10 mouse cellular contexts compared by ENCODE assay signal in the genomic region with DNA sequence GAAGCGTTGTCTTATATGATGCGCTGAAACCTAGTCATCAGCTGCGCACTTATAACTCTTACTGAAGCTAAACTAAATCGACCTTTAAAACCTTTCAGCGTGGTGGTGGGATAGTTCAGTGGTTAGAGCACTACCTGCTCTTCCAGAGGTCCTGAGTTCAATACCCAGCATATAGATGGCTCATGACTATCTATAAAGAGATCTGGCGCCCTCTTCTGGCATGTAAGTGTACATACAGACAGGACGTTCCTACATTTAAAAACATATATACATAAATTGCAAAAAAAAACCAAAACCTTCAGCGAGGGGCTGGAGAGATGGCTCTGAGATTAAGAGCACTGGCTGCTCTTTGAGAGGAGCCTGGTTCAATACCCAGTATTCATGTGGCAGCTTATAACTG. TPM values are rescaled to one million over a fixed set of nuclear protein-coding genes. Genes with fewer than 3 reads are reported as not detected.
DNase-seq lines count a peak whose midpoint lies in the region; ATAC-seq and TF ChIP-seq lines count a peak whose summit lies in the region.
"Had no signal": no experiment of that assay in that cellular context is flagged by ENCODE, and none has a peak within 500 bp of the region (broad histone marks: within the 10 kb centered on the region; RNA-seq: fewer than 3 reads in every experiment).

No protein-coding gene starts in this region.

- no peaks in the 10 kb centered on the region for H3K9me3 ChIP-seq in forebrain, embryonic 14.5 days (replicated peaks; ENCODE audit: control insufficient read depth, low read length)
- H3K9me3 ChIP-seq in forebrain, embryonic 12.5 days = no peaks in the 10 kb centered on the region
- no peaks in the 10 kb centered on the region for H3K9me3 ChIP-seq in liver, postnatal 0 days (ENCODE audit: low read length)
- H3K9me3 ChIP-seq in liver, embryonic 12.5 days (replicated peaks) = no peaks in the 10 kb centered on the region
- H3K9me3 ChIP-seq: midbrain, embryonic 12.5 days had no signal

- H3K9ac ChIP-seq in forebrain, embryonic 14.5 days (ENCODE audit: low read length) = no peak overlapping the region
- H3K9ac ChIP-seq in forebrain, embryonic 12.5 days = no peak overlapping the region
- no peak overlapping the region for H3K9ac ChIP-seq in liver, postnatal 0 days (replicated peaks)
- H3K9ac ChIP-seq in liver, embryonic 12.5 days = no peak overlapping the region
- H3K9ac ChIP-seq: midbrain, embryonic 12.5 days had no signal

- no peak for ATAC-seq in forebrain, embryonic 14.5 days
- no peak for ATAC-seq in forebrain, embryonic 12.5 days (ENCODE audit: low FRiP score)
- no peak for ATAC-seq in liver, postnatal 0 days
- ATAC-seq in liver, embryonic 12.5 days = no peak
- ATAC-seq in Patski = no peak
- ATAC-seq in megakaryocyte-erythroid progenitor cell, adult 5-6 weeks (replicated peaks; ENCODE audit: low FRiP score, low TSS enrichment, poor library complexity, severe bottlenecking) = no peak
- no peak for ATAC-seq in erythroid progenitor cell, adult 5-6 weeks (replicated peaks; ENCODE audit: low FRiP score, poor library complexity, severe bottlenecking)

- CTCF ChIA-PET in Patski (lab: Charles Lee) = interaction anchor here (0.6 to 3.4 kb wide), 5 partner anchors 28 to 80 kb away, joined by 3 to 25 read pairs (median 3); no protein-coding TSS in a partner anchor

- TF ChIP-seq CTCF in liver, postnatal 0 days (IDR thresholded peaks at IDR 0.05; ENCODE audit: low read depth) = peak; percentile 64
- peak; percentile 56 for TF ChIP-seq CTCF in Patski (IDR thresholded peaks at IDR 0.05)

- WGBS in forebrain, embryonic 14.5 days = 71% methylated on average over 8 of the region's 8 CpGs
- 69% methylated on average over 8 of the region's 8 CpGs for WGBS in forebrain, embryonic 12.5 days
- 62% methylated on average over 8 of the region's 8 CpGs for WGBS in liver, postnatal 0 days (ENCODE audit: insufficient replicate concordance)
- WGBS in liver, embryonic 12.5 days (ENCODE audit: insufficient replicate concordance) = 48% methylated on average over 8 of the region's 8 CpGs

- no peak for TF ChIP-seq EP300 in liver, postnatal 0 days (IDR thresholded peaks at IDR 0.05; ENCODE audit: low read depth)

- POLR2A ChIA-PET in Patski (lab: Charles Lee) = no interaction called here

- H3K36me3 ChIP-seq in forebrain, embryonic 14.5 days (ENCODE audit: control insufficient read depth, insufficient read depth, low read length) = peaks cover 43% of the 10 kb centered on the region
- H3K36me3 ChIP-seq in forebrain, embryonic 12.5 days (replicated peaks) = peaks cover 29% of the 10 kb centered on the region
- H3K36me3 ChIP-seq in liver, postnatal 0 days (replicated peaks; ENCODE audit: insufficient read depth, low read length) = no peaks in the 10 kb centered on the region; the same call in 1 of the 2 replicates
- no peaks in the 10 kb centered on the region; the same call in 1 of the 2 replicates for H3K36me3 ChIP-seq in liver, embryonic 12.5 days

- no peak overlapping the region for H3K27ac ChIP-seq in forebrain, embryonic 14.5 days (ENCODE audit: low read depth, low read length)
- H3K27ac ChIP-seq in forebrain, embryonic 12.5 days = no peak overlapping the region
- no peak overlapping the region for H3K27ac ChIP-seq in liver, postnatal 0 days (ENCODE audit: low read depth)
- H3K27ac ChIP-seq in liver, embryonic 12.5 days = no peak overlapping the region
- H3K27ac ChIP-seq: midbrain, embryonic 12.5 days had no signal

- H3K27me3 ChIP-seq in forebrain, embryonic 14.5 days (replicated peaks; ENCODE audit: control insufficient read depth, insufficient read depth, low read length) = no peaks in the 10 kb centered on the region
- H3K27me3 ChIP-seq in forebrain, embryonic 12.5 days = no peaks in the 10 kb centered on the region
- H3K27me3 ChIP-seq in liver, postnatal 0 days (ENCODE audit: insufficient read depth, low read length) = no peaks in the 10 kb centered on the region
- H3K27me3 ChIP-seq in liver, embryonic 12.5 days (replicated peaks) = no peaks in the 10 kb centered on the region
- no peaks in the 10 kb centered on the region for H3K27me3 ChIP-seq in Patski
- H3K27me3 ChIP-seq: midbrain, embryonic 12.5 days had no signal

- H3K4me2 ChIP-seq in forebrain, embryonic 14.5 days (ENCODE audit: low read length) = no peak overlapping the region
- no peak overlapping the region for H3K4me2 ChIP-seq in forebrain, embryonic 12.5 days
- no peak overlapping the region for H3K4me2 ChIP-seq in liver, postnatal 0 days (ENCODE audit: low read depth, low read length)
- no peak overlapping the region for H3K4me2 ChIP-seq in liver, embryonic 12.5 days
- H3K4me2 ChIP-seq: midbrain, embryonic 12.5 days had no signal

- H3K4me1 ChIP-seq in forebrain, embryonic 14.5 days (ENCODE audit: control insufficient read depth, insufficient read depth, low read length) = no peaks in the 10 kb centered on the region
- H3K4me1 ChIP-seq in forebrain, embryonic 12.5 days = no peaks in the 10 kb centered on the region
- no peaks in the 10 kb centered on the region for H3K4me1 ChIP-seq in liver, postnatal 0 days (ENCODE audit: insufficient read depth)
- no peaks in the 10 kb centered on the region for H3K4me1 ChIP-seq in liver, embryonic 12.5 days
- H3K4me1 ChIP-seq: midbrain, embryonic 12.5 days had no signal

- in situ Hi-C loops in Patski (cut with MboI; ENCODE audit: low pct_unique_long_range_greater_than_20kb) = loop anchor here (5.0 kb wide), 1 partner anchor 42 kb away; the partner anchor contains the start of gene Abhd6

- no peak overlapping the region for H3K4me3 ChIP-seq in forebrain, embryonic 14.5 days (ENCODE audit: low read depth, low read length)
- H3K4me3 ChIP-seq in forebrain, embryonic 12.5 days (replicated peaks) = no peak overlapping the region
- H3K4me3 ChIP-seq in liver, postnatal 0 days (ENCODE audit: low read depth, low read length) = no peak overlapping the region
- H3K4me3 ChIP-seq in liver, embryonic 12.5 days = no peak overlapping the region
- H3K4me3 ChIP-seq: midbrain, embryonic 12.5 days had no signal

- peak; percentile 63 for DNase-seq in forebrain, embryonic 14.5 days (ENCODE audit: low spot score)
- no peak for DNase-seq in liver, postnatal 0 days
- DNase-seq in Patski (ENCODE audit: low read depth, low spot score) = no peak
- peak; percentile 49 for DNase-seq in forelimb bud, embryonic 11.5 days (ENCODE audit: low read depth, low spot score)

RNA-seq across cellular contexts. Expression of gene Rpp14, which starts 35.8 kb away (rescaled TPM):
- polyA plus RNA-seq in forebrain, embryonic 14.5 days (2014; fragmentation: Nextera tagmentation; extraction: Ambion mirVana) = 58.3 and 65.1 TPM in 2 replicates
- polyA plus RNA-seq in forebrain, embryonic 12.5 days (2016; fragmentation: Nextera tagmentation; extraction: Ambion mirVana) = 53.3 and 53.6 TPM in 2 replicates
- 19.2 and 19.3 TPM in 2 replicates for polyA plus RNA-seq in liver, postnatal 0 days (2015; fragmentation: Nextera tagmentation; extraction: Ambion mirVana)
- polyA plus RNA-seq in liver, embryonic 12.5 days (2016; fragmentation: Nextera tagmentation; extraction: Ambion mirVana) = 41.7 and 45.2 TPM in 2 replicates
- 28.7 TPM for polyA plus RNA-seq in Patski (2021)
- total RNA-seq in megakaryocyte-erythroid progenitor cell, adult 5-6 weeks (2014; fragmentation: Nextera tagmentation) = 33.0 and 33.6 TPM in 2 replicates
- total RNA-seq in megakaryocyte-erythroid progenitor cell, adult 5-6 weeks (2017) = 76.5 and 88.3 TPM in 2 replicates
- 4.2 and 5.0 TPM in 2 replicates for total RNA-seq in erythroid progenitor cell, adult 5-6 weeks (2015; ENCODE audit: low replicate concordance)
- total RNA-seq in erythroid progenitor cell, adult 5-6 weeks (2017; ENCODE audit: low replicate concordance) = 6.4 and 6.8 TPM in 2 replicates

RNA-seq across cellular contexts. Expression of gene Abhd6, which starts 41.6 kb away (rescaled TPM):
- polyA plus RNA-seq in forebrain, embryonic 14.5 days (2014; fragmentation: Nextera tagmentation; extraction: Ambion mirVana) = 33.5 and 34.1 TPM in 2 replicates
- 18.8 and 21.4 TPM in 2 replicates for polyA plus RNA-seq in forebrain, embryonic 12.5 days (2016; fragmentation: Nextera tagmentation; extraction: Ambion mirVana)
- polyA plus RNA-seq in liver, postnatal 0 days (2015; fragmentation: Nextera tagmentation; extraction: Ambion mirVana) = 29.8 and 34.0 TPM in 2 replicates
- polyA plus RNA-seq in liver, embryonic 12.5 days (2016; fragmentation: Nextera tagmentation; extraction: Ambion mirVana) = 8.2 and 10.6 TPM in 2 replicates
- polyA plus RNA-seq in Patski (2021) = 26.9 TPM
- 0.24 and 0.42 TPM in 2 replicates for total RNA-seq in megakaryocyte-erythroid progenitor cell, adult 5-6 weeks (2014; fragmentation: Nextera tagmentation)
- 0.99 TPM in 1 of 2 replicates, not detected in the other for total RNA-seq in megakaryocyte-erythroid progenitor cell, adult 5-6 weeks (2017)
- not detected in 2 replicates for total RNA-seq in erythroid progenitor cell, adult 5-6 weeks (2015; ENCODE audit: low replicate concordance)
- not detected in 2 replicates for total RNA-seq in erythroid progenitor cell, adult 5-6 weeks (2017; ENCODE audit: low replicate concordance)

RNA-seq across cellular contexts. Expression of gene Dnase1l3, which starts 50.0 kb away (rescaled TPM):
- 0.05 and 0.15 TPM in 2 replicates for polyA plus RNA-seq in forebrain, embryonic 14.5 days (2014; fragmentation: Nextera tagmentation; extraction: Ambion mirVana)
- not detected in 2 replicates for polyA plus RNA-seq in forebrain, embryonic 12.5 days (2016; fragmentation: Nextera tagmentation; extraction: Ambion mirVana)
- polyA plus RNA-seq in liver, postnatal 0 days (2015; fragmentation: Nextera tagmentation; extraction: Ambion mirVana) = 12.1 and 13.2 TPM in 2 replicates
- polyA plus RNA-seq in liver, embryonic 12.5 days (2016; fragmentation: Nextera tagmentation; extraction: Ambion mirVana) = 0.72 and 0.79 TPM in 2 replicates
- 0.44 TPM for polyA plus RNA-seq in Patski (2021)
- not detected in 2 replicates for total RNA-seq in megakaryocyte-erythroid progenitor cell, adult 5-6 weeks (2014; fragmentation: Nextera tagmentation)
- not detected in 2 replicates for total RNA-seq in megakaryocyte-erythroid progenitor cell, adult 5-6 weeks (2017)
- total RNA-seq in erythroid progenitor cell, adult 5-6 weeks (2015; ENCODE audit: low replicate concordance) = 0.36 and 1.7 TPM in 2 replicates
- not detected in 2 replicates for total RNA-seq in erythroid progenitor cell, adult 5-6 weeks (2017; ENCODE audit: low replicate concordance)
- total RNA-seq: heart, postnatal 10 days had no signal

RNA-seq across cellular contexts. Expression of gene Pxk, which starts 53.7 kb away (rescaled TPM):
- polyA plus RNA-seq in forebrain, embryonic 14.5 days (2014; fragmentation: Nextera tagmentation; extraction: Ambion mirVana) = 42.8 and 48.3 TPM in 2 replicates
- polyA plus RNA-seq in forebrain, embryonic 12.5 days (2016; fragmentation: Nextera tagmentation; extraction: Ambion mirVana) = 30.3 and 34.5 TPM in 2 replicates
- 15.7 and 17.8 TPM in 2 replicates for polyA plus RNA-seq in liver, postnatal 0 days (2015; fragmentation: Nextera tagmentation; extraction: Ambion mirVana)
- polyA plus RNA-seq in liver, embryonic 12.5 days (2016; fragmentation: Nextera tagmentation; extraction: Ambion mirVana) = 11.9 and 13.3 TPM in 2 replicates
- 67.3 TPM for polyA plus RNA-seq in Patski (2021)
- total RNA-seq in megakaryocyte-erythroid progenitor cell, adult 5-6 weeks (2014; fragmentation: Nextera tagmentation) = 6.7 and 13.2 TPM in 2 replicates
- 4.1 and 4.8 TPM in 2 replicates for total RNA-seq in megakaryocyte-erythroid progenitor cell, adult 5-6 weeks (2017)
- 14.7 and 16.6 TPM in 2 replicates for total RNA-seq in erythroid progenitor cell, adult 5-6 weeks (2015; ENCODE audit: low replicate concordance)
- 3.0 and 5.3 TPM in 2 replicates for total RNA-seq in erythroid progenitor cell, adult 5-6 weeks (2017; ENCODE audit: low replicate concordance)

Comparison
In these comparisons a context has a peak if more than half of its experiments do, and no peak if none do; other contexts are left out.
1. DNase-seq: peak in forebrain, embryonic 14.5 days (single experiment) and forelimb bud, embryonic 11.5 days (single experiment); none in liver, postnatal 0 days (single experiment) and Patski (single experiment).